Mouse (Mus musculus) liver, adult 2 months (tissue): Measurements from ENCODE around the gene Il13.

ENCODE experiments used
- CTCF ChIP-seq: fragments of 200-500 bp; IDR thresholded peaks from 2 replicates; pipeline ENCODE4 v1.5.1; 2011; ENCODE audit warnings: low read depth, low read length, control low read depth
- POLR2A ChIP-seq: fragments of 200-500 bp; IDR thresholded peaks from 2 replicates; pipeline ENCODE4 v1.6.1; 2011; ENCODE audit warnings: low read length, control low read depth; ENCODE audit not compliant: insufficient read depth; ENCODE audit errors: extremely low read depth

- TF ChIP-seq CTCF: no peak
- TF ChIP-seq POLR2A: no peak
These were observed 29.6 kb upstream of the Il13 start for GRCm38 (mm10) chr11:53664091-53664490.
